Mouse (Mus musculus): ENCODE data around the gene Zfp750. TPM values are rescaled to one million over a fixed set of nuclear protein-coding genes. Genes with fewer than 3 reads are reported as not detected.

Zfp750 gene
- polyA plus RNA-seq, 1 experiment from 2014 or later, result 0.19 TPM

DNA sequence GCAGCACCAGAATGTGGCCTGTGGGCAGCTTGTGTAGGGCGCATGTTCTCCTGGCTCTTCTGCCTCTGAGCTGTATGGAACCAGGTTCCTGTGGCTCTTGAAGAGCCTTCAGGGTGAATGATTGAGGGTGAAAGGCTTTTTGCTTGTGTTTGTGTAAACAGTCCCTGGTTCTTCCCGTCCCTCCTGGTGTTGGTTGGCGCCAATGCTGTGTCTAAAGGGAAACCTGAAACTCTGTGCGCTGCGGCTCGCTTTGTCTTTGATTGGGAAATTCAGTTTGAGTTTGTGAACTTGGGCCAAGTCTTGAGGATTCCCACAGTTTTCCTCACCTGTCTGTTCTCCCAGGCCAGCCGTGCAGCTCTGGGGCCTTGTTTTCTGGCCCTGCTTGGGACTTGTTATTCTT lies 5.1 kb upstream of the Zfp750 start:
- ATAC-seq, result no peak
- H3K36me3 ChIP-seq (ENCODE audit: poor library complexity, severe bottlenecking), result no peaks in the 10 kb centered on the region
- no peaks in the 10 kb centered on the region for H3K4me1 ChIP-seq
- H3K9me3 ChIP-seq (replicated peaks), result no peaks in the 10 kb centered on the region
- H3K27ac ChIP-seq, result no peak overlapping the region
- H3K9ac ChIP-seq, result no peak overlapping the region
- no peak overlapping the region for H3K4me2 ChIP-seq
- no peaks in the 10 kb centered on the region for H3K27me3 ChIP-seq
- WGBS, result 91% methylated on average over 7 of the region's 7 CpGs
- H3K4me3 ChIP-seq, result no peak overlapping the region

DNA sequence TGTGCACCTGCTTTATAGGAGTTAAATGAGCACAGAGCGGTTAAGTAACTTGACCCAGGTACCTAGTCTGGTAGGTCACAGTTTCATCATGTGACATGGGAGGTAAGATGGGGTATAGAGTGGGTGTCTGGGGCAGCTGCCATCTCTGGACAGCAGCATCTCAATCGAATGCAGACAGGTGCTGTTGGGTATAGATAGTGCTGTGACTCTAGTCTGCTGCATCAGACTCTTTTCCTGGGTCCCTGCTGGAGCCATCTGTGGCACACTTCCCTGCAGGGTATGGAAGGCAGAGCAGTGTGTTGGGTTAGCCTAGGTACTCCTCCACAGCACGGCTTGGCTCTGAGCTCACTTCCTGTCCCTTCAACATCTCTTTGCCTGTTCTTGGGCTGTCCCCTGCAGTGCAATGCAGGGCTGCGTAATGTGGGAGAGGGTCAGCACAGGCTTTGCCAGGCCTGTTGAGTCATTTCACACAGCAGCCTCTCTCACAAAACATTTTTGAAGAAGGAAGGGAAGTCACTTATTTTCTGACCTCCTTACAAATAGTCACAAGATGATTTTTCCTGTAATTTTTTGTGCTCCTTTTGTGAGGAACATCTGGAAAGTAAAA lies 3.1 kb upstream of the Zfp750 start:
- Histone ChIP-seq H3K27me3 (no peaks in the 10 kb centered on the region), H3K27ac (no peak overlapping the region), H3K9ac (no peak overlapping the region), H3K36me3 (ENCODE audit: poor library complexity, severe bottlenecking) (no peaks in the 10 kb centered on the region), H3K4me1 (peaks cover 12% of the 10 kb centered on the region; the same call in 1 of the 2 replicates), H3K9me3 (replicated peaks) (no peaks in the 10 kb centered on the region), H3K4me2 (no peak overlapping the region), H3K4me3 (no peak overlapping the region)
- no peak for ATAC-seq
- 93% methylated on average over 4 of the region's 4 CpGs for WGBS

DNA sequence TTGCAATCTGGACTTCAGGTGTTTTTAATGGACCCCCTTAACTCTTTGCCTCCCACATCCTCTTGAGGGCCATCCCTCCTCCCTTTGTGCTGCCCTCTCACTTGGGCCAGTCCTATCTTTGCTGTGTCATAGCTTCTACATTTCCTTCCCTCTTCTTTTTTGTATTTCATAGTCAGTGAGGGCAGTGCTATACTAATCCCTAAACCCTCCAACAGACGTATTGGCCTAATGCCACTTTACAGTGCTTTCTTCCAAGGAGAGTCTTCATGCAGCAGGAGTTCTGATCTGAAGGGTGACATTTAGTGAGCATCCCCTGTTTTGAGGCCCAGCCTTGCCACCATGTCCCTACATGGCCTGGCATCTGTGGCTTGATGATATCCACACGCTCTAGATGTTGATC lies 1.6 kb upstream of the Zfp750 start:
- Histone ChIP-seq H3K9me3 (replicated peaks) (no peaks in the 10 kb centered on the region), H3K4me1 (peaks cover 12% of the 10 kb centered on the region; the same call in 1 of the 2 replicates), H3K4me3 (no peak overlapping the region), H3K9ac (no peak overlapping the region), H3K36me3 (ENCODE audit: poor library complexity, severe bottlenecking) (no peaks in the 10 kb centered on the region), H3K4me2 (no peak overlapping the region), H3K27me3 (no peaks in the 10 kb centered on the region), H3K27ac (no peak overlapping the region)
- ATAC-seq, result no peak
- 81% methylated on average over 2 of the region's 2 CpGs for WGBS

- H3K27me3 ChIP-seq, result no peaks in the 10 kb centered on the region
- H3K4me1 ChIP-seq, result peaks cover 12% of the 10 kb centered on the region; the same call in 1 of the 2 replicates
- no peak overlapping the region for H3K4me2 ChIP-seq
- no peak overlapping the region for H3K9ac ChIP-seq
- no peaks in the 10 kb centered on the region for H3K36me3 ChIP-seq (ENCODE audit: poor library complexity, severe bottlenecking)
- no peak for ATAC-seq
- WGBS, result 90% methylated on average over 7 of the region's 7 CpGs
- H3K9me3 ChIP-seq (replicated peaks), result no peaks in the 10 kb centered on the region
- H3K27ac ChIP-seq, result no peak overlapping the region
- H3K4me3 ChIP-seq, result no peak overlapping the region
Observed at GRCm38 (mm10) chr11:121519703-121520102, 570 bp upstream of the Zfp750 start.

DNA sequence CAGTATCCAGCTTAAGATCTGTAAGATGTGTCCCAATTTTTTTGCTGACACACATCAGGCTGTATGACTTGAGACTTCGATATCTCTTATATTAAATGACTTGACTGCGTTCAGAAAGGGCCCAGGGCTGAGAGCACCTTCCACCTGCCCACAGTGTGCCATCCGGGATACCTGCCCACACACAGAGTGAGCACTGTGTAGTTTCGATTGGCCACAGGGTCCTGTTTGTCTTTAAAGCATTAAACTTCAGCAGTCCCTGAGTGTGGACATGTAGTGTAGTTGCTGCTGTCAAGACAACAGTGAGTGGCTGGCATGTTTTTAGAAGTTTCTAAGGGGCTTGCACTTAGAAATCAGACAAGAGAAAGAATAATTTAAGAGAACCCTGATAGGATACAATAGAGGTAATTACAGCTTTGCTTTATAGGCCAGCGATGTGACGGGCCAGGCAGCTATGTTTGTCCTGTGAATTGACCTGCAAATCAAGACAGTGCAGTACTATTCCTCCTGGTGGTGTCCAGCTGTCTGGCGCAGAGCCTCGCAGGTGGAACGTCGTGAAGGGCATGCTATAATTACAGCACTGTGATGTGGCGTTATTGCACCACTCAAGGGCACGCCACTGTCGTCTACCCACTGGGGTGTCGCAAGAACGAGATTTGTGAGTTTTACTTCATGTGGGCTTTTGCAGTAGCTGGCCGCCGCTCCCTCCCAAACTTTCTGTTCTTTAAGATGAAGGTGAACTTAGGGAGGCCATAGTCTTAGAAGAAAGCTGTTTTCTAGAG lies 1.3 kb downstream of the Zfp750 start:
- Histone ChIP-seq H3K4me2 (no peak overlapping the region), H3K4me3 (no peak overlapping the region), H3K9me3 (replicated peaks) (no peaks in the 10 kb centered on the region), H3K4me1 (peaks cover 15% of the 10 kb centered on the region; the same call in 1 of the 2 replicates), H3K27ac (no peak overlapping the region), H3K9ac (no peak overlapping the region), H3K27me3 (no peaks in the 10 kb centered on the region), H3K36me3 (ENCODE audit: poor library complexity, severe bottlenecking) (no peaks in the 10 kb centered on the region)
- no peak for ATAC-seq
- WGBS, result 81% methylated on average over 17 of the region's 17 CpGs

GRCm38 (mm10) chr11:121516906-121517305 lies 2.2 kb downstream of the Zfp750 start:
- no peaks in the 10 kb centered on the region for H3K36me3 ChIP-seq (ENCODE audit: poor library complexity, severe bottlenecking)
- no peaks in the 10 kb centered on the region for H3K9me3 ChIP-seq (replicated peaks)
- WGBS, result 80% methylated on average over 3 of the region's 3 CpGs
- H3K4me2 ChIP-seq, result no peak overlapping the region
- no peaks in the 10 kb centered on the region for H3K27me3 ChIP-seq
- H3K27ac ChIP-seq, result no peak overlapping the region
- H3K4me3 ChIP-seq, result no peak overlapping the region
- H3K9ac ChIP-seq, result 0 out of 2 replicates have a peak overlapping the region, but pooled peaks have one; percentile 16
- no peak for ATAC-seq
- H3K4me1 ChIP-seq, result peaks cover 15% of the 10 kb centered on the region; the same call in 1 of the 2 replicates

- Histone ChIP-seq H3K4me1 (peaks cover 15% of the 10 kb centered on the region; the same call in 1 of the 2 replicates), H3K27me3 (no peaks in the 10 kb centered on the region), H3K36me3 (ENCODE audit: poor library complexity, severe bottlenecking) (no peaks in the 10 kb centered on the region), H3K9ac (no peak overlapping the region), H3K4me3 (no peak overlapping the region), H3K27ac (no peak overlapping the region), H3K9me3 (replicated peaks) (no peaks in the 10 kb centered on the region), H3K4me2 (no peak overlapping the region)
- WGBS, result 86% methylated on average over 9 of the region's 9 CpGs
- no peak for ATAC-seq
Observed at GRCm38 (mm10) chr11:121515996-121516395, 3.1 kb downstream of the Zfp750 start.

DNA sequence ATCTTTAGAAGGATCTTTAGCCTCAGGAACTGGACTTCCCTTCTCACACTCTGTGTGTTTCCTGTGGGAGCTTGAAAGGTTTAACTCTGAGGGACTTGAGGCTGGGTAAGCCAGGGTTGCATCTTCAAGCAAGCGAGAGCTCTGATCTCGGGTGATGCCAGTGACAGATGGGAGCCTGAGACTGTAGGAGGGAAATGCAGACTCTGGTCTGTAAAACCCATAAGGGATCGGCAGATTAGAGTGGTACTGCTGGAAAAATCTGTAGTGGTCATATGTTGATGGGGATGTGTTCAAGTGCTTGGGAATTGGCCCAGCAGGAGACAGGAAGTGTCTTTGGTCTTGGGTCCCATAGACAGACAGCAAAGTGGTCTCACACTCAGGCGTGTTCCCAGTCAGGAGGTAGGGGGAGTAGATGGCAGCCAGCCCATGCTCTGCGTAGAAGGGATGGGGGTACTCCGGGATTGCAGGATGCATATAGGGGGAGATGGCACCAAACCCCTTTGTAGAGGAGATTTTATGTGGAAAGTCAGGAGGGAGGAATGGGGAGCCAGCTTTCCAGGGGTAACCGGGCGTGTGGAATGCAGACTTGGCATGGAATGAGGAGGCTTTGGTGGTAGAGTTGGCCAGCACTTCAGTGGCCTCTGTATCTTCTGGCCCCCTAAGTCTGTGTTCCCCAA lies 6.1 kb downstream of the Zfp750 start:
- no peak overlapping the region for H3K4me2 ChIP-seq
- H3K9me3 ChIP-seq (replicated peaks), result no peaks in the 10 kb centered on the region
- no peak overlapping the region for H3K9ac ChIP-seq
- H3K36me3 ChIP-seq (ENCODE audit: poor library complexity, severe bottlenecking), result no peaks in the 10 kb centered on the region
- whole genome bisulfite sequencing, result 93% methylated on average over 8 of the region's 8 CpGs
- H3K27ac ChIP-seq, result no peak overlapping the region
- H3K4me3 ChIP-seq, result no peak overlapping the region
- peaks cover 11% of the 10 kb centered on the region; the same call in 1 of the 2 replicates for H3K4me1 ChIP-seq
- no peaks in the 10 kb centered on the region for H3K27me3 ChIP-seq
- no peak for ATAC-seq

DNA sequence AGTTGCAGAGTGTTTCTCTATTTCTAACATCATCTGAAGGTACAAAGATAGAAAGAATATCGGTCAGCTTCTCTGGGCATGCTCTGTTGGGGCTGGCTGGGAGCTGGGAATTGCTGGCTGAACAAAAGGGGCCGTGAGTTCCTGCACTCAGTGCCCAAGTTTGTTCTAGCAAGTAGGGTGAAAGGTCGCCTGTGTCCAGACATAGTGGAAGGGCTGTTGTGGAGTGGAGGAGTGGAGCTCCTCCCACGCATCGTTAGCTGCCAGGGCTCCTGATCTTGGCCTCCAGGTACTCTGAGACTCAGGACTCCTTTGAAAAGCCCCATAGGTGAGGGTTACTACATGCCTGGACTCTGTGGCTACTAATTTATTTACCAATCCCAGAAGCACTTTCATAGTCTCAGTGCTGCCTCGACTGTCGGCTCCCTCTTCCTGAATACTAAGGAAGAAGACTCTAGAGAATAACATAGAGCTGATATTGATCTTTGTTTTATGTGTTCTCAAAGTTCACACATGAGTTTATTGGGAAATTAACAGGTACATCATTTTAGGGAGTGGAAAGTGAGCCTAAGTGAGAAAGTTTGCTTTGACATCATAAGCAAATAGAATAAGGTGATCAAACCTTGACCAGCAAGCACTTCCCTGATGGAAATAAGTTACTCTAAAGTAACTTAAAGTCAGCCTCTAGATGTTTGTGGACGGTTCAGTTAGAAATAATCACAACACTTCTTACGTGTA lies 8.5 kb downstream of the Zfp750 start:
- H3K9ac ChIP-seq, result no peak overlapping the region
- 80% methylated on average over 9 of the region's 9 CpGs for WGBS

GRCm38 (mm10) chr11:121508478-121508877 lies 10.7 kb downstream of the Zfp750 start:
- 0 out of 2 replicates have a peak, but pooled peaks cover 3% of the 10 kb centered on the region for H3K4me1 ChIP-seq
- no peak overlapping the region for H3K9ac ChIP-seq
- H3K36me3 ChIP-seq (ENCODE audit: poor library complexity, severe bottlenecking), result peaks cover 23% of the 10 kb centered on the region
- no peak overlapping the region for H3K4me3 ChIP-seq
- H3K4me2 ChIP-seq, result no peak overlapping the region
- H3K27me3 ChIP-seq, result no peaks in the 10 kb centered on the region
- no peak for ATAC-seq
- WGBS, result 86% methylated on average over 4 of the region's 4 CpGs
- no peaks in the 10 kb centered on the region for H3K9me3 ChIP-seq (replicated peaks)
- no peak overlapping the region for H3K27ac ChIP-seq

More for the DNA sequence above, 8.5 kb downstream of the Zfp750 start:
- H3K27ac ChIP-seq, result no peak overlapping the region
- peaks cover 2% of the 10 kb centered on the region for H3K36me3 ChIP-seq (ENCODE audit: poor library complexity, severe bottlenecking)
- H3K4me3 ChIP-seq, result no peak overlapping the region
- H3K27me3 ChIP-seq, result no peaks in the 10 kb centered on the region
- 0 out of 2 replicates have a peak, but pooled peaks cover 3% of the 10 kb centered on the region for H3K4me1 ChIP-seq
- no peaks in the 10 kb centered on the region for H3K9me3 ChIP-seq (replicated peaks)
- ATAC-seq, result no peak
- H3K4me2 ChIP-seq, result no peak overlapping the region

DNA sequence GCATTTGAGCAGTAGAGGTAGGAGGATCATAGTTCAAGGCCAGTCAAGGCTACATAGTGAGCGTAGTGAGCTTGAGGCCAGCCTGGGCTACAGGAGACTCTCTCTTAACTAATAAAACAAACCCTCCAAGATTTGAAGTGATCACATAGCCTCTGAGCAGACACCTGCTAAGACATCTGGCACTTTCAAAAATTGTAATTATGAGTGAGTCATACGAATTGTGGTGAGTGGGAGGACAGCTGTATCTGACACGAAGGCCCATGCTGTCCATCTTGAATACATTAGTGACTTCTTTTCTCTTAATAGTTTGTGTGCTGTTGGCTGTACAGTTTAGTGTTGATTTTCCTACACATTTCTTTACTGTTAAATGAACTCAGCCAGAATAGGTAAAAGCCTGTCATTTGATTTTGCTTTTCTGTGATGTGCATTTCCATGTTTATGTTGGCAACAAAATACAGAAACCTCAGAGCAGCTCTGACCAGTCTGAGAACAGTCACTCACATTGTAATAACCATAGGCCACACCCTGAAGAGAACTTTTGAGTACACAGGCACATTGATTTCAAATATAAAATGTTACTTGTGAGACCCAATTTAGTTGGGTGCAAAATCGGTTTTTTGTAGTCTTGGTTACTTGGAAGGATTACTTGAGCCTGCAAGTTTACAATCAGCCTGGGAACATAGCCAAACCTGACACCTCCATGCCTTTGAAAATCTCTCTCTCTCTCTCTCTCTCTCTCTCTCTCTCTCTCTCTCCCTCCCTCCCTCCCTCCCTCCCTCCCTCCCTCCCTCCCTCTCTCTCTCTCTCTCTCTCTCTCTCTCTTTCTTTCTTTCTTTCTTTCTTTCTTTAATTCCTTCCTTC lies 16.9 kb downstream of the Zfp750 start:
- Histone ChIP-seq H3K4me3 (no peak overlapping the region), H3K36me3 (ENCODE audit: poor library complexity, severe bottlenecking) (peaks cover 76% of the 10 kb centered on the region), H3K27me3 (no peaks in the 10 kb centered on the region), H3K9ac (no peak overlapping the region), H3K9me3 (replicated peaks) (no peaks in the 10 kb centered on the region), H3K4me2 (no peak overlapping the region), H3K4me1 (no peaks in the 10 kb centered on the region), H3K27ac (no peak overlapping the region)
- ATAC-seq, result no peak
- 77% methylated on average over 4 of the region's 4 CpGs for WGBS
